Mouse (Mus musculus): ENCODE measurements around the gene Nlrp9b.

DNA sequence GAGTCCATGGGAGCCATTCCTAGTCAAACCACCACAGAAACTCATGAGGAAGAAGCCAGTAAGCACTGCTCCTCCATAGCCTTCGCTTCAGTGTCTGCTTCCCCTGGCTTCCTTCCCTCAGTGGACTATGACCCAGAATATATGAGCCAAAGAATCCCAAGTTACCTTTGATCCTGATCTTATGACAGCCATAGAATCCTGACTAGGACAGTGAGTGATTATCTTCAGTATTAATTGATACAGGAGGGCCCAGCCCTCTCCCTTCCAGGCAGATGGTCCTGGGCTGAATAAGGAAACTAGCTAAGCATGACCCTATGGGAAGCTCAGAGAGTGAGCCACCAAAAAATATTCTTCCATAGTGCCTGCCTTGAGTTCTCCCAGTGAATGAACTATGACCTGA is 28.8 kb upstream of the Nlrp9b start:
- TF ChIP-seq CTCF (IDR thresholded peaks at IDR 0.05; ENCODE audit: low read depth): no peak
- no peak for TF ChIP-seq EP300 (optimal IDR thresholded peaks at IDR 0.05)

Data from stomach, postnatal 0 days (tissue).